Mouse (Mus musculus): ENCODE measurements around the gene Iqsec1. TPM values are rescaled to one million over a fixed set of nuclear protein-coding genes. Genes with fewer than 3 reads are reported as not detected.

Gene Iqsec1
- polyA plus RNA-seq, 1 experiment from 2014 or later = 9.8 TPM

- WGBS = 84% methylated on average over 4 of the region's 4 CpGs
Observed at GRCm38 (mm10) chr6:90627556-90627955, 360.9 kb downstream of the Iqsec1 start.

GRCm38 (mm10) chr6:90625207-90625994, 363.1 kb downstream of the Iqsec1 start:
- H3K9ac ChIP-seq (replicated peaks) = no peak overlapping the region
- H3K27ac ChIP-seq = no peak overlapping the region
- no peaks in the 10 kb centered on the region for H3K9me3 ChIP-seq
- no peak for ATAC-seq (ENCODE audit: insufficient number of reproducible peaks, insufficient read depth, low FRiP score, low TSS enrichment, low read depth)
- H3K27me3 ChIP-seq = no peaks in the 10 kb centered on the region
- WGBS = 78% methylated on average over 7 of the region's 7 CpGs
- no peak overlapping the region for H3K4me3 ChIP-seq (replicated peaks)
- H3K4me2 ChIP-seq = no peak overlapping the region
- H3K4me1 ChIP-seq (replicated peaks) = peaks cover 9% of the 10 kb centered on the region; the same call in 1 of the 2 replicates
- H3K36me3 ChIP-seq = no peaks in the 10 kb centered on the region

More at GRCm38 (mm10) chr6:90627556-90627955, 360.9 kb downstream of the Iqsec1 start:
- no peaks in the 10 kb centered on the region for H3K36me3 ChIP-seq
- H3K27me3 ChIP-seq = no peaks in the 10 kb centered on the region
- no peak overlapping the region for H3K4me3 ChIP-seq (replicated peaks)
- H3K9me3 ChIP-seq = no peaks in the 10 kb centered on the region
- no peak for ATAC-seq (ENCODE audit: insufficient number of reproducible peaks, insufficient read depth, low FRiP score, low TSS enrichment, low read depth)
- H3K4me1 ChIP-seq (replicated peaks) = peaks cover 6% of the 10 kb centered on the region; the same call in 1 of the 2 replicates
- H3K4me2 ChIP-seq = no peak overlapping the region
- H3K9ac ChIP-seq (replicated peaks) = no peak overlapping the region
- H3K27ac ChIP-seq = no peak overlapping the region

- Histone ChIP-seq H3K9ac (replicated peaks) (no peak overlapping the region), H3K27ac (no peak overlapping the region), H3K9me3 (no peaks in the 10 kb centered on the region), H3K4me1 (replicated peaks) (peaks cover 9% of the 10 kb centered on the region; the same call in 1 of the 2 replicates), H3K4me2 (no peak overlapping the region), H3K4me3 (replicated peaks) (no peak overlapping the region), H3K36me3 (no peaks in the 10 kb centered on the region), H3K27me3 (no peaks in the 10 kb centered on the region)
- ATAC-seq (ENCODE audit: insufficient number of reproducible peaks, insufficient read depth, low FRiP score, low TSS enrichment, low read depth) = no peak
- WGBS = 68% methylated on average over 11 of the region's 11 CpGs
Observed at GRCm38 (mm10) chr6:90624733-90625132, 363.8 kb downstream of the Iqsec1 start.

GRCm38 (mm10) chr6:90624184-90624583, 364.3 kb downstream of the Iqsec1 start:
- Histone ChIP-seq H3K9ac (replicated peaks) (no peak overlapping the region), H3K4me3 (replicated peaks) (no peak overlapping the region), H3K9me3 (no peaks in the 10 kb centered on the region), H3K4me1 (replicated peaks) (peaks cover 9% of the 10 kb centered on the region; the same call in 1 of the 2 replicates), H3K27me3 (no peaks in the 10 kb centered on the region), H3K4me2 (no peak overlapping the region), H3K36me3 (no peaks in the 10 kb centered on the region), H3K27ac (no peak overlapping the region)
- no peak for ATAC-seq (ENCODE audit: insufficient number of reproducible peaks, insufficient read depth, low FRiP score, low TSS enrichment, low read depth)
- 77% methylated on average over 6 of the region's 6 CpGs for WGBS

GRCm38 (mm10) chr6:90623456-90623836, 365.0 kb downstream of the Iqsec1 start:
- no peak overlapping the region for H3K4me2 ChIP-seq
- 84% methylated on average over 5 of the region's 5 CpGs for WGBS

GRCm38 (mm10) chr6:90622758-90623455, 365.6 kb downstream of the Iqsec1 start:
- ATAC-seq (ENCODE audit: insufficient number of reproducible peaks, insufficient read depth, low FRiP score, low TSS enrichment, low read depth) = no peak
- no peak overlapping the region for H3K9ac ChIP-seq (replicated peaks)
- no peak overlapping the region for H3K4me2 ChIP-seq
- WGBS = 56% methylated on average over 11 of the region's 11 CpGs
- no peak overlapping the region for H3K4me3 ChIP-seq (replicated peaks)
- H3K27ac ChIP-seq = no peak overlapping the region
- H3K36me3 ChIP-seq = no peaks in the 10 kb centered on the region
- peaks cover 9% of the 10 kb centered on the region; the same call in 1 of the 2 replicates for H3K4me1 ChIP-seq (replicated peaks)
- no peaks in the 10 kb centered on the region for H3K27me3 ChIP-seq
- H3K9me3 ChIP-seq = no peaks in the 10 kb centered on the region

More at GRCm38 (mm10) chr6:90623456-90623836, 365.0 kb downstream of the Iqsec1 start:
- no peak for ATAC-seq (ENCODE audit: insufficient number of reproducible peaks, insufficient read depth, low FRiP score, low TSS enrichment, low read depth)
- no peak overlapping the region for H3K9ac ChIP-seq (replicated peaks)
- no peak overlapping the region for H3K27ac ChIP-seq
- H3K4me3 ChIP-seq (replicated peaks) = no peak overlapping the region
- H3K9me3 ChIP-seq = no peaks in the 10 kb centered on the region
- H3K27me3 ChIP-seq = no peaks in the 10 kb centered on the region
- peaks cover 9% of the 10 kb centered on the region; the same call in 1 of the 2 replicates for H3K4me1 ChIP-seq (replicated peaks)
- no peaks in the 10 kb centered on the region for H3K36me3 ChIP-seq

- 74% methylated on average over 6 of the region's 6 CpGs for WGBS
- no peaks in the 10 kb centered on the region for H3K9me3 ChIP-seq
- H3K36me3 ChIP-seq = no peaks in the 10 kb centered on the region
- H3K4me1 ChIP-seq (replicated peaks) = peaks cover 9% of the 10 kb centered on the region; the same call in 1 of the 2 replicates
- no peak overlapping the region for H3K4me2 ChIP-seq
- no peak overlapping the region for H3K27ac ChIP-seq
- H3K4me3 ChIP-seq (replicated peaks) = no peak overlapping the region
- no peak overlapping the region for H3K9ac ChIP-seq (replicated peaks)
- no peak for ATAC-seq (ENCODE audit: insufficient number of reproducible peaks, insufficient read depth, low FRiP score, low TSS enrichment, low read depth)
- H3K27me3 ChIP-seq = no peaks in the 10 kb centered on the region
Observed at GRCm38 (mm10) chr6:90621584-90621890, 366.9 kb downstream of the Iqsec1 start.

- H3K4me3 ChIP-seq (replicated peaks) = no peak overlapping the region
- no peaks in the 10 kb centered on the region for H3K9me3 ChIP-seq
- no peak for ATAC-seq (ENCODE audit: insufficient number of reproducible peaks, insufficient read depth, low FRiP score, low TSS enrichment, low read depth)
- 63% methylated on average over 9 of the region's 9 CpGs for WGBS
- H3K27me3 ChIP-seq = no peaks in the 10 kb centered on the region
- H3K9ac ChIP-seq (replicated peaks) = no peak overlapping the region
- H3K27ac ChIP-seq = no peak overlapping the region
- no peaks in the 10 kb centered on the region for H3K36me3 ChIP-seq
- peaks cover 9% of the 10 kb centered on the region; the same call in 1 of the 2 replicates for H3K4me1 ChIP-seq (replicated peaks)
- no peak overlapping the region for H3K4me2 ChIP-seq
Observed at GRCm38 (mm10) chr6:90620791-90621583, 367.5 kb downstream of the Iqsec1 start.

- WGBS = 70% methylated on average over 5 of the region's 5 CpGs
- H3K27me3 ChIP-seq = no peaks in the 10 kb centered on the region
Observed at GRCm38 (mm10) chr6:90619936-90620335, 368.5 kb downstream of the Iqsec1 start.

GRCm38 (mm10) chr6:90618821-90619636, 369.5 kb downstream of the Iqsec1 start:
- Histone ChIP-seq H3K9ac (replicated peaks) (no peak overlapping the region), H3K4me3 (replicated peaks) (no peak overlapping the region), H3K36me3 (no peaks in the 10 kb centered on the region), H3K4me2 (no peak overlapping the region), H3K9me3 (no peaks in the 10 kb centered on the region), H3K4me1 (replicated peaks) (peaks cover 19% of the 10 kb centered on the region), H3K27me3 (no peaks in the 10 kb centered on the region), H3K27ac (no peak overlapping the region)
- WGBS = 82% methylated on average over 19 of the region's 19 CpGs
- no peak for ATAC-seq (ENCODE audit: insufficient number of reproducible peaks, insufficient read depth, low FRiP score, low TSS enrichment, low read depth)

More at GRCm38 (mm10) chr6:90619936-90620335, 368.5 kb downstream of the Iqsec1 start:
- Histone ChIP-seq H3K4me3 (replicated peaks) (no peak overlapping the region), H3K36me3 (no peaks in the 10 kb centered on the region), H3K27ac (no peak overlapping the region), H3K4me2 (no peak overlapping the region), H3K9ac (replicated peaks) (no peak overlapping the region), H3K4me1 (replicated peaks) (peaks cover 9% of the 10 kb centered on the region), H3K9me3 (no peaks in the 10 kb centered on the region)
- ATAC-seq (ENCODE audit: insufficient number of reproducible peaks, insufficient read depth, low FRiP score, low TSS enrichment, low read depth) = no peak
